Mouse (Mus musculus) ovary, adult 2 months (tissue): ENCODE results near the gene Kcnh5. TPM values are rescaled to one million over a fixed set of nuclear protein-coding genes. Genes with fewer than 3 reads are reported as not detected.

Source experiments
- polyA plus RNA-seq: library from polyadenylated mRNA; depleted of rRNA; stranded (reverse); fragments of >200 nt; gene quantifications from 2 replicates; pipeline ENCODE4 v1.2.3, GENCODE M21; 2012; rRNA removed

The Kcnh5 gene
- polyA plus RNA-seq = 0.05 and 0.29 TPM in 2 replicates

GRCm38 (mm10) chr12:75176691-75177645, at the start of gene Kcnh5:
TSS of gene Kcnh5 (minus strand) at chr12:75177332.

Other genes starting within 250 kb of the Kcnh5 start
- gene Rhoj, start 131.0 kb upstream of the Kcnh5 start, polyA plus RNA-seq = 104 and 125 TPM in 2 replicates
- gene Gphb5, start 239.4 kb upstream of the Kcnh5 start, polyA plus RNA-seq = 0.08 TPM in 1 of 2 replicates, not detected in the other